Mouse (Mus musculus): Measurements from ENCODE around the gene Trim3.

Trim3 gene

DNA sequence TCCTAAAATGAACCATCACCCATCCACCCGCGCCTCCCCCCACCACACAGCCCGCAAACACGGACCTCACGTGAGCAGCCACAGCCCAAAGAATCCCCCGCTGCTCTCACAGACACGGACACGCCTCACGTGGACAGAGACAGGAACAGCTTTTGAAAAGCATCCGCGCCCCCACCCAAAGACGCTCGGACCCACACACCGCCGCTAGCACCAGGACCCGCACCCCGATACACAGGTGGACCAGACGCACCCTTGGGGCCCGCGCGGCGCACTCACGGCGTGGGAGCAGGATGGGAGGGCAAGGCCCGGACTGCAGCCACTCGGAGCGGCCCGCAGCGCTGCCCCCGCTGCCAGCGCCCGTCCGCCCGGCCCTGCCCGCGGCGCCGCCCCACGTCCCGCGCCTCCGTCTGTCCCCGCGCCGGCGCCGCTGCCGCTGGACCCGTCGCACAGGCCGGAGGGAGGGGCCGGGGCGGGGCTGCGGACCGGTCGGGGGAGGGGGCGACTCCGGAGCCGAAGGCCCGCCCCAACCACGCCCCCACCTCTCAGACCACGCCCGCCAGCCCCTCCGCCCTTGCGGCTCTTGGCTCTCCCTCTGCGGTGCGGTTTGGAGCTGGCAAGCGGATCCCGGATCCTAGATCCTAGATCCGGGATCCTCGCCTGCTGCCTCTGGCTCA, at the start of gene Trim3:
TSS of gene Trim3 (minus strand) at position 445 of the 674 bp plus-strand sequence.
- peak; percentile 85 for DNase-seq (ENCODE audit: low read depth)

DNA sequence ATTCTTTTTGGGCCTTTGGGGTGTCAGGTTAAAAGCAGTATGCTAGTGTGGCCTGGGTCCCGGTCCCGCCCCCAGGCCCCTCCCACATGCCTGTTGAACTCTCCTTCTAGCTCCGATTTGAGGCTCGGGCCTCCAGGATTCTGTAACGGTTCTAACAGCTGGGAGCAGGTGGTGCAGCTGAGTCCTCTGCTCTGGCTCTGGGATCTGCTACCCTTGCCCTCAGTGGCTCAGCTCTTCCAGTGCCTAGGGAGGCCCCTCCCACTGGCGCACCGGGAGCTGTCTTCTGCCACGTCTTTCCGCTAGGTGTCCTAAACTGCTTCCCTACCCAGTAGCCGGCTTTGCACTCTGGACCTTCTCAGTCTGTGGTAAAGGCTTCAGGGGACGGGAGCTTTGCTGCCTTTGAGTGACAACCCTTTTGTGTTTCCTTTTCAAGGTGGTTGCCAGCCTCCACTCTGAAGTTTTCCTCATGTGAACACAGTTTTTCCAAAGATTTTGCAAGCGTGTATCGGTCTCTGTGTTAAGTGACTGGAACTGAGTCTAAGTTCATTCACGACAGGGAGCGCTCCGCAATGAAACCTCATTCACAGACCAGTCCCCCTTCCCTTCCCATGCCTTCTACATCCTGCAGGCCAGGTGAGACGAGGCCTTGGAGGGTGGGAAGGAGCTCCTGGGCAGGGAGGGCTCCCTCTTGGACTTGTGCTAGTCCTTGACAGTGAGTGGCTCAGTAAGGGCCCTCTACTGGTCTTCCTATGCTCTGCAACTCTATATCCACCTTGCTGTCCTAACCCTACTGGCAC, 17.5 kb upstream of the Trim3 start, which contains the start of gene Dnhd1:
TSS of gene Dnhd1 (plus strand) at position 189 of the 797 bp plus-strand sequence.
- peak; percentile 84 for DNase-seq (ENCODE audit: low read depth)

DNA sequence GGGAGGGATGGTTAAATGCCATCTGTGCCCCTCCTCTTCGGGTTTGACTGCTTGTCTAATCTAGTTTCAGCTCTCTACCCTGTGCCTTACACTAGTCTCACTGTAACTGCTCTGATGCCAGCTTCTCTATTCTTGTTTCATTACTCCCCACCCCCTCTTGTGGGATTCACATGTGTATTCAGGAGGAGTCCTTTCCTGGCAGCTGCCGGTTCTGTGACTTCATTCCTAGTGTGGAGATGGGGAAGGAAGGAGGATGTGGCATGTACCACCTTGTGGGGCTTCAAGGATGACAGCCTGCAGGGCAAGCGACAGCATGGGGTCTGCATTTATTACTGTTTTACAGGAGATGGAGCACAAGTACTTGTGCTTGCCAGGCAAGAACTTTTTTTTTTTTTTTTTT, 8.6 kb upstream of the Trim3 start:
- DNase-seq (ENCODE audit: low read depth): peak; percentile 23

DNA sequence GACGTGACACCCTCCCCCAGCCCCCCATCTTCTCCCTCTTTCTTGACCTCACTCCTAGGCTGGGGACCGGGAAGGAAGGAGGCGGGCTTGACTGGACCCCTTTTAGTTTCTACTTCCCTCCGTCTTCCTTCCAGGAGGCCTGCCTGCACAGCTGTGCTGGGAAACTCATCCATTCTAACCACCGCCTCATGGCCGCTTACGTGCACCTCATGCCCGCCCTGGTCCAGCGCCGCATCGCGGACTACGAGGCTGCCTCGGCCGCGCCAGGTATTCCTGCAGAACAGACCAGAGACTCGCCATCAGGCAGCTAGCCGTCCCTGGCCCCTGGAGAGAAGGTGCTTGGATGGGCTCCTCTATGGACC, 7.5 kb upstream of the Trim3 start:
- no peak for DNase-seq (ENCODE audit: low read depth)

DNA sequence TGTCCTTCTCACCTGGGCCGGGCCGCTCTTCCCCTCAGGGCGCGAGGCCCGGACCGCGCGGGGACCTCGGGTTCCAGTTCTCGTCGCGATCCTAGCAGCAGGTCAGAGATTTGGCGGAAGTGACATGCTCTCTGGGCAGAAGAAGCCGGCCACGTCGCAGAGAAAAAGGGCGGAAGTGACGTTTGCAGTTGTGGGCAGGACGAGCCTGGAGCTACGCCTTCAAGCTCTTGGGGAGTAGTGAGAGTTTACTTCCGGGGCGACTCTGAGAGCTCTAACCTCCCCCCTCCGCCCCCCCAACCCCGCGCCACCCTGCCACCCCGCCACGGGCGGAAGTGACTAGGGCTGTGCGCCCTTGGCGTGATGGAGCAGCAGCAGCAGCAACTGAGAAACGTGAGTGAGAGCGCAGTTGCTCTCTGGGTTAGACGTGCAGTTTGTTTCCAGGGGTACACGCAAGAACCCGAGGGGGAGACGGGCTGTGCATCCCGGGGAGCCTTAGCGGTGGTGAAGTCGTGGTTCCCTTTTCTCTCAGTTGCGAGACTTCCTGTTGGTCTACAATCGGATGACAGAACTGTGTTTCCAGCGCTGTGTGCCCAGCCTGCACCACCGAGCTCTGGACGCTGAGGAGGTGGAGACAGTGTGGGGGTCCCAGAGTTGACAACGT, 7.0 kb upstream of the Trim3 start, which contains the start of the genes Arfip2 and Gm45799:
TSS of gene Arfip2 (minus strand) at position 184 of the 661 bp plus-strand sequence.
TSS of gene Gm45799 (plus strand) at position 320 of the 661 bp plus-strand sequence.
- peak; percentile 99 for DNase-seq (ENCODE audit: low read depth)

DNA sequence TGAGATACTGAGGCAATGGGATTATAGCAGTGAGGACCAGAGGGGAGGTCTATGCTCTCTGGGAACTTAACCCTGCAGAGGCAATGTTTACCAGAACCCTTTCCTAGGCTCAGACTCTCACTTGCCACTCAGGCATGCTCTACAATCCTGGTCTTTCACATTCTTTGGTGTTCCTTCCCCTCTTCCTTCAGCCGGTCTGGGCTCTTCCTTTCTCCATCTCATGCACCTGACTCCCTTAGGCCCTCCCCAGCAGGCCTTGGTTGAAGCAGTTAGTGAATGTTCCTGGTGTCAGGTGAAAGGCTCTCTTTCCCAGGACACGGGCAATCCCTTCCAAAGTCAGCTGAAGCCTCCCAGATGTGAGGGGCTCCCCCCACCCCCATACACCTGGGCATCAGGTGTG, 6.4 kb upstream of the Trim3 start, which contains the start of gene Timm10b:
TSS of gene Timm10b (plus strand) at position 301 of the 400 bp plus-strand sequence.
- no peak for DNase-seq (ENCODE audit: low read depth)

DNA sequence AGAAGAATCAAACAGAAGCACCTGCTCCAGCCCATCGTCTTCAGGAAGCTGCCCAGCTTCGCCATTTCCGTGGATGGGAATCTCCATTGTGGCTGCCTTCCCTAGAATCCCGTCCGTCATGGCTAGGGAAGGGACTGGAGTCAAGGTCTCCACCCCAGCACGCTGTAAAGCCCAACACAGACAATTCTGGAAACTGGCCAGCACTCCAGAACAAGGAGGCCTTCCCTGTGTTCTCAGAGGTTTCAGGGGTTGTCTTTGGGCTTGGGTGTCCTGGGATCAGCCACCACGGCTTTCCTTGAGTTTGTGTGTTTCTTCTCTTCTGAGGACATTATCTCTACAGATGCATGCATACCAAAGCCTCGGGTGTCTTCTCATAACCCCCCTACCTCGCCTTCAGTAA, 5.9 kb upstream of the Trim3 start:
- DNase-seq (ENCODE audit: low read depth): no peak

DNA sequence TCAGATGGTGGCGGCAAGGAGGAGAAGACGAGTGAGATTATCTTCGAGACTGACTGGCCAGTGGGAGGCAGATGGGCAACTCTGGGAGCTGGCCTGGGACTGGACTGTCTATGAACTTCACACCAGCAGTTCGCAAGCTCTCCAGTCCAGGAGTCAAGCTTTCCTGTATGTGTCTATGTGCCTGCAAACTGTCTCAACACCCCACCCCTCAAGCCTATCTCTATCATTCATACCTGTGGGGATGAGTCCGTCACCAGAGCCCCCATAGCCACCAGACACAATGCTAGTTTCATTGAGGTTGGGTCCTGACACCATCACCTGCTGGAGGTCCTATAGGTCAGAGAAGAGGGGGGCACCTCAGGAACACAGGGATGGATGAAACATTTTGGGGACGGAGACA, 5.4 kb upstream of the Trim3 start:
- DNase-seq (ENCODE audit: low read depth): no peak

DNA sequence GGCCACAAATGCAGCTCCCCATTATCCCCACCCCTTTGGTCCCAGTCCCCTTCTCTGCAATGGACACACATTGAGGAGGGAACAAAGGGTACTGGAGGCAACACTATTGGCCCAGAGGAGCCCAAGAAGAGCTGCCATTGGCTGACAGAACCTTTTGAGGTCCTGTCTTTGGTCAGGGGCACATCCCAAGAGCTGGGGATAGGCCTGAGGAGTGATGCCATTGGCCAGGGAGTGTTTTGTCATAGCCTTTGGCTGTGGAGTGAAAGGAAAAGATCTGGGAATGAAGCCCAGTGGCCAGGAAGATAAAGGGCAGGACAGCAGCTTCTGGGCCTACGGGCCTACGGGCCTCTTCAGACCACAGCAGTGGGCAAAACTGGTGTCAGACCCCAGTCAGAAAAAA, 2.4 kb upstream of the Trim3 start:
- no peak for DNase-seq (ENCODE audit: low read depth)

DNA sequence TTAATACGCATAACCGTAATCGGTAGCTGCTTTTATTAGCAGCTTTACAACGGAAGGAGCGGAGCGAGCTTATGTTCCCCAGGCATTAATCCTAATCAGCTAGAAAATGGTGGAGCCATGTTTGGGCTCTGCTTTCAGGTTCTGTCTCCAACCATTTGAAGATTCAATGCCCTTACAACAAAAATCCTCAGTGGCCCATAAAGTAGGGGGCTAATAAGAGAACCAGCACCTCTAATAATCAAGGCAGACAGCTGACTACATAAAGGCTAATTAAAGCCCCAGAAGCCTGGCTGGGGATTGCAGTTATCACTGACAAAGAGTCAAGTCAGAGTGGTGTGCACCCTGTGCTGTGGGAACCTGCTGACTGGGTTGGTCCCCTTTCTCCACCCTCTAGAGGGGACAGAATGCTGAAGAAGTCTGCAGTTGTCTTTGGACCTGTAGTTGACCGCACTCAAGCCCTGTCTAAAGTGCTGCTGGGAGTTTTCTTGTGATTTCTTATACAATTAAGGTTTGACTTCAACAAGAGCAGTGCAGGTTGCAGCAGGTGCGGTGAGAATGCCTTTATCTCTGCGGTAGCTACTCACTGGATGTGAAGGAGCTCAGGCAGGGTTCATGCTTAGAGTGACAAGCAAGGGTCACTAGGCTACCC, 1.0 kb upstream of the Trim3 start:
- no peak for DNase-seq (ENCODE audit: low read depth)

DNA sequence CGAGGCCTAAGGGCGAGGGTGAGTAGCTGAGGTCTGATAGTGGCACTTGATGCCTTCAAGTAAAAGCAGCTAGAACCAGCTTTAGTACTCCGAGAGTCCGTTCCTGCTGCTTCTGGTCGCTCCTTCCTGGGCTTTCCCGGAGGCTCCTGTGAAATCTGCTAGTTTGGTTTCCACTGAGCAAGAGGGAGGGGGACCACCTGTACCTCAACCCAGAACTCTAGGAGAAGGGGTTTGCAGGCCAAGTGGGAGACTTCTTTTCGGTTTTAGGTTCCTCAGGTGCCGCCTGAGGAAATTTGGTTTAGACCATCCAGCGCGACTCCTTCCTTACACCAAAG, 397 bp upstream of the Trim3 start:
- DNase-seq (ENCODE audit: low read depth): no peak

DNA sequence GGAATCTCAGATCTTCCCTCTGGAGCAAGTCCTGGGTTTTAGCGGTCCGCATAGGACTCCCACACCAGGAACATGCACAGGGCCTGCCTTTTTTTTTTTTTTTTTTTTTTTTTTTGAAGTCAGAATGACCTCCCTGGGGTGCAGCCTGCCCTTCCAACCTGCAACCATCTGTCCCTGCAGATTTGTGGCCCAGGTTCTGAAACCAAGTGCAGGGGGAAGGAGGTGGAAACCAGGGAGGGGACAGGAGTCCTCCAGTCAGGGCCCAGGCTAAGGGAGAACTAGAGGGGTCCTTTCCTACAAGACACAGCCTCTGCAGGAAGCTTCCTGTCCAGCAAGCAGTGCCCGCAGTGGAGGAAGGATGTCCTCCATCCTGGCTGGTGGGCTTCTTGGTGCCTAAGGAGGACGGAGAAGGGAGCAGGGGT, 809 bp downstream of the Trim3 start:
- DNase-seq (ENCODE audit: low read depth): peak; percentile 21

DNA sequence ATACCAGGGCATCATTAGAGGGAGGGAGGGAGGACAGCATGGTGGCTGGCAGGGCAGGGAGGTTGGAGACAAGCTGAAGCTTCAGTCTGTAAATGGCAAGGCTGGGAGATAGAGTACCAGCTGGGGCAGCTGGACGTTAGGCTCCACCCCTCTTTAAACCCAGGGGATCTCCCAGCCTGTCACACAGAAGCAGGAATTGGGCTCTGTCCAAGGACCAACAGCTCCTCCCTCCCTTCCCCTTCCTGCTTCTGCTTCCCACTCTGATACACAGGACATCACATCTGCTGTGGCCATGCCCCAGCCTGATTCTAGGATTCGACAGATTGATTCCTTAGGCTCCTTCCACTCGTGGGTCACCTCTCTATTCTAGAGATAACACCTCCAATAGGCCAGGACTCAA, 4.7 kb downstream of the Trim3 start:
- DNase-seq (ENCODE audit: low read depth): no peak

DNA sequence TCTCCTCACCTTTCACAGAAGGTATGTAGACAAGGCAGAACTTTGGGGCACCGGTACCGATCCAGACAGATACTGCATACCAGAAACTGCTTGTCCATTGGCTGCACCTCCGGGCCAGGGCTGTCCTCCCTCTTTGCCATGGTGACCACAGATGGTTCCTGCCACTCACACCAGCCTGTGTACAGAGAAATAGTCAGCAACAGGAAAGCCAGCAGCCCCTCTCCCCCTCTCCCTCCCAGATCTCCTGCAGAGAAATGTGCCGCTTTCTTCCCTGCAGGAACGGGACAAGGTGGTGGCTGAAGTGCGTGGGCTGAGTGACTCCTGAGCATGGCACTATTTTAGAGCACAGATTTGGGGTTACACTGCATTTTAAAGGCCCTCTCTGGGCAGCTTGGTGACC, 8.0 kb downstream of the Trim3 start:
- no peak for DNase-seq (ENCODE audit: low read depth)

DNA sequence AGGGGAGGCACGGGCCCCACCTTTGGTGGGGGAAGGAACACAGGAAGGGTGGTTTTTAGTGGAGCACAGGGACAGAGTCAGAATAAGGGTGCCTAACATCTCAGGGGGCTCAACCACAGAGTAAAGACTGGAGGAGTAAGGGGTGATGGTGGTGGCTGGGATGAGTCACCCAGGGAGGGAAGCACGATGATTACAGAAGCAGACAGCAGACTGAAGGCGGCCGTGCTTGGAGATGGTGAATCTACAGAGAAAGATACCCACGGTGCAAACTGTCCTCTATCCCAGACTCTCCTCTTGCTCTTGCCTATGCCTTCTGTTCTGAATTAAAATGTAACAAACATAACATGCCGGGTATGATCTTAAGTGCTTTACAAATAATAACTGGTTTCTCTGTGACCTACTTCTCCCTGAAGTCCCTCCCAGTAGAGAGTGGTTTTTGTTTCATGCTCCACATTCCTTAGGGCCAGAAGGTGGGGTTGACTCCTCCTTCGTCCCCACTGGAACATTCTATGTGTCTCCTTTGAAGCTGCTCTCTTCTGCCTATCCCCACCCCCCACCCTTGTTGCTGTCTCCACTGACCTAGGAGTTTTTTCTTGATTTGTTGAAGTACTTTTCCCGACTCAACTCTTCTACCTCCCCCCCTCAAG, 11.6 kb downstream of the Trim3 start:
- no peak for DNase-seq (ENCODE audit: low read depth)

DNA sequence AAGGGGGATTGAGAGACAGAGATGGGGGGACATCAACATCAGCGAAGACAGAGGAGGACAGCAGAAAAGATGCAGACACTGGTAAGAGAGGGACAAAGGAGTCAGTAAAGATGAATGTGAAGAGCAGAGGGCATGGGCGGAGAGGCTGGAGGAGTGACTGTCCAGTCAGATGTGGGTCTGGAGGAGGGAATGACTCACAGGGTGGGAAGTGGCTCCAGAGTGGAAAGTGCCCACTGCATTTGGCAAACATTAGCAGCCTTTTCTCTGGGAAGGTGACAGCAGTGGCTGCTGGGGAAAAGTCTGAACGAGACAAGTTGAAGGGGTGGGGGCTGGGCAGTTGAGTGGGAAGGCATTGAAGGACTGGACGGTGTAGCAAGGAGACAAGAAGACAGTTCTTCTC, 12.3 kb downstream of the Trim3 start:
- no peak for DNase-seq (ENCODE audit: low read depth)

DNA sequence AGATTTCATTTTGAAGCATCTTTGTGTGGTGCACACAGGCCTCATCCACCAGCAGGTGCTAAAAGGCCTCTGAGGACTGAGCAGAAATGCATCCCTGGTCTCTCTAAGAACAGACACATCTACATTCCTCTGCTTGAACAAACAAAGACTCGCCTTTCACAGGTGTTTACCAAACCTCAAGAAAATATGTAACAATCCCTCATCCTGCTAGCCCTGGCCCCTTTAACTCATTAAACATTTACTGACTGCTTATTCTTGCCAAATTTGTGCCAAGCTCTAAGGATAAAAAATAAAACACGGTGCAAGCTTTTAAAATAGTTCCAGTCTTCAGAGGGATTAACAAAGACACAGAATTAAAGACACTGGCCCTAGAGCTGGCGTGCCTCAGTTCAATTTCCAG, 13.7 kb downstream of the Trim3 start:
- no peak for DNase-seq (ENCODE audit: low read depth)

DNA sequence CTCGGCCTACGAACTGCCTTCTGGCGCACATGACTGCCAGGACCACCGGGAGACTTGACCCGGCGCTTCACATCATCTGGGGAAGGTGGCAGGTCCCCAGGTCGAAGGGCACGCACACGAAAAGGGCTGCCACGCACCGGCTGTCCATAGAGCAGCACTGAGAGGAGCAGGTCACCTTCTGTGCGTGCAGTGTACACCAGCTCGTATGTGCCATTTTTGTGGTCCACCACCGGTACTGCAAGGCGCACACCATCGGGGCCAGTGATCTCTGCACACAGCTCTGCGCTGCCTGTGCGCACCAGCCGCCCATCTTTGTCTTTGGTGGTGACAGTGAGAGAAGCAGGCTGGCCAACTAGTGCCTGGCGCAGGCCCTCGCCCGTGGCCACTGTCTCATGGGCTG, 15.6 kb downstream of the Trim3 start:
- no peak for DNase-seq (ENCODE audit: low read depth)

DNA sequence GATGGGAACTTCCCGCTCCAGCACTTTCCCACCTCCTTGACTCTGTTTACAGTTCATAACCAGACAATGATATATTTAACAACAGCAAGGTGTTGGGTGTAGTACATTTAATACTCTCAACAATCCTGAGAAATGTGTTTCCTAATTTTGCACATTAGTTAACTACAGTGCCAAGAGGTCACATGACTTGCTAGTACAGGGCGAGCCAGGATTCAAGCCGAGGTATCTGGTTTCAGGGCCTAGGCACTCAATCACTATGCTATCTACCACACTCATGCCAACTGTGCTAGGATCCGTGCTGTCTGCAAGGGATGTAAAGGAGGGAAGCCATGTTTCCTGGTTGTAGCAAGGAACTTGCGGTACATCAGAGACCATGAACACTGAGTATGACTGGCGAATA, 16.8 kb downstream of the Trim3 start:
- no peak for DNase-seq (ENCODE audit: low read depth)

DNA sequence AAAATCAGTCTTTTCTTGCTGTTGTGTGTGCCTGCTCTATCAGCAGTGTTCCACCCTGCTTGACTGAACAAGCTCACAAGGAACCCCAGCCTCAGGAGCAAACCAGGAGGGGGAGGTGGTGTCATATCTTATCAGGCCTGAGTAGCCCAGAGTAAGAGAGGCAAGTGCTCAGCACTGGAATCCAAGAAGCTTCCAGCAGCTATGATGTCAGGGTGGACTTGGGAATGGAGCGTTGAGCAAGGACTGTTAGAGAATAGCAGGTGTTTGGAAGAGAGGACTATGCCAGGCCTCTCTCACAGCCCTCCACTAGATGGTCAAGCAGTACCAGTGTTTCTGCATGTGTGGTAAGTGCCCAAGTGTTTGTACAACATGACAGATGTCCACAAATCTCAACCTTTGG, 17.7 kb downstream of the Trim3 start:
- no peak for DNase-seq (ENCODE audit: low read depth)

DNA sequence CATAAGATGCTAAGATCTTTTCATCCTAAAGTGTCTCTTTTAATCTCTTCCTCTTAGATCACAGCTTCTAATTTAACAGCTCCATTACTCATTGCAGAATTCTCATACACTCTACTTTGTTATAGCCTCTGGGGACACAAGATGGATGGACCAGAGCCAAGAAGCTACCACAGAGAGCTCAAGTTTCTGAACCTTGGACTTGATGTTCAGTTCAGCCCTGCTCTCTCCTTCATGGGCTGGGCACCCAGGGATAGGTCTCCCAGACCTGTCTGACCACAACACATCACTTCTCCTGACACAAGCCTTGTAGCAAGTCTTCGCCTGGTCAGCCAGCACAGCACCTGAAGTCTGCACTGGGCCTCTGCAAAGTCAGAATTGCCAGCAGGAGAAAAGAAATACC, 19.0 kb downstream of the Trim3 start:
- no peak for DNase-seq (ENCODE audit: low read depth)

DNA sequence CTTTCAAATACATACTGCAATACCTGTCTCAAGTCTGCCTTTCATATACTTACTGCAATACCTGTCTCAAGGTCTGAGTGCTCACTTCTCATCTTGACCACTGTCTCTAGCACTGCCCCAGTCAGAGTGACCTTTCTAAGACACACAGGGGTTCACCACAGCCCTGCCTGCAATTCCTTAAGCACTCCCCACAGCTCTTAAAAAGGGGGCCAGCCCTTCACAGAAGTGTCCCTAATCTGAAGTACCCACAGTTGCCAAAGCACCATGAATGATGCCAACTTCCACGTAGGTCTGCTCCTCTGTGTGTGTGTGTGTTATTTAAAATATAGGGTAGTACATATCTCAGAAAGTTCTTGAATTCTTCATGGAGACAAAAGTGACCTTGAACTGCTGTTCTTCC, 21.6 kb downstream of the Trim3 start:
- DNase-seq (ENCODE audit: low read depth): no peak
